In genomic region chr10:75744017-75744416, GRCm38 (mm10) we compare ENCODE assay signal across 8 mouse cellular contexts. TPM values are rescaled to one million over a fixed set of nuclear protein-coding genes. Genes with fewer than 3 reads are reported as not detected.
DNase-seq lines count a peak whose midpoint lies in the region; ATAC-seq lines count a peak whose summit lies in the region.

No protein-coding gene starts in this region.

- H3K36me3 ChIP-seq in hindbrain, embryonic 13.5 days, result peaks cover 87% of the 10 kb centered on the region

- ATAC-seq in hindbrain, embryonic 13.5 days (ENCODE audit: low FRiP score), result peak; percentile 93

- no peak overlapping the region for H3K4me3 ChIP-seq in hindbrain, embryonic 13.5 days

- no peak overlapping the region for H3K4me2 ChIP-seq in hindbrain, embryonic 13.5 days

- no peak overlapping the region; the same call in 1 of the 2 replicates for H3K9ac ChIP-seq in hindbrain, embryonic 13.5 days

- WGBS in hindbrain, embryonic 13.5 days, result 44% methylated on average over 3 of the region's 3 CpGs

- no peaks in the 10 kb centered on the region for H3K9me3 ChIP-seq in hindbrain, embryonic 13.5 days

- no peaks in the 10 kb centered on the region for H3K27me3 ChIP-seq in hindbrain, embryonic 13.5 days

- peaks cover 4% of the 10 kb centered on the region; the same call in 1 of the 2 replicates for H3K4me1 ChIP-seq in hindbrain, embryonic 13.5 days (replicated peaks)

- DNase-seq in NIH3T3 (ENCODE audit: low read depth), result peak; percentile 92
- DNase-seq in cerebellum, adult 8-10 months, result peak; percentile 87
- peak; percentile 81 for DNase-seq in forelimb bud, embryonic 11.5 days (ENCODE audit: low read depth, low spot score)
- peak; percentile 88 to 90 for DNase-seq in layer of hippocampus, postnatal 10 days (ENCODE audit: low spot score in 2 of 2)
- DNase-seq in lung, postnatal 10 days, result peak; percentile 87
- DNase-seq in retina, adult 2 months (ENCODE audit: low read depth, low spot score), result peak; percentile 47
- peak; percentile 81 for DNase-seq in thymus, postnatal 14 days

- H3K27ac ChIP-seq in hindbrain, embryonic 13.5 days, result peak overlapping the region; percentile 72; the same call in 1 of the 2 replicates

RNA-seq across cellular contexts. Expression of gene Cabin1, which starts 20.1 kb away (rescaled TPM):
- 39.5 and 45.7 TPM in 2 replicates for polyA plus RNA-seq in hindbrain, embryonic 13.5 days (2015; fragmentation: Nextera tagmentation; extraction: Ambion mirVana)
- 10 to 100 TPM; 72.5 to 96.4 TPM for total RNA-seq in layer of hippocampus, postnatal 10 days (2021)

RNA-seq across cellular contexts. Expression of gene Ddt, which starts 29.2 kb away (rescaled TPM):
- 86.6 and 96.6 TPM in 2 replicates for polyA plus RNA-seq in hindbrain, embryonic 13.5 days (2015; fragmentation: Nextera tagmentation; extraction: Ambion mirVana)
- 10 to 100 TPM; 34.4 to 34.8 TPM for total RNA-seq in layer of hippocampus, postnatal 10 days (2021)

RNA-seq across cellular contexts. Expression of gene Gm20441, which starts 36.7 kb away (rescaled TPM):
- polyA plus RNA-seq in hindbrain, embryonic 13.5 days (2015; fragmentation: Nextera tagmentation; extraction: Ambion mirVana), result not detected in 2 replicates
- total RNA-seq in layer of hippocampus, postnatal 10 days (2021), result not detected

RNA-seq across cellular contexts. Expression of gene Gstt3, which starts 37.2 kb away (rescaled TPM):
- 0.91 and 1.1 TPM in 2 replicates for polyA plus RNA-seq in hindbrain, embryonic 13.5 days (2015; fragmentation: Nextera tagmentation; extraction: Ambion mirVana)
- under 1 TPM; 0.96 to 0.98 TPM for total RNA-seq in layer of hippocampus, postnatal 10 days (2021)

RNA-seq across cellular contexts. Expression of gene Gstt1, which starts 54.4 kb away (rescaled TPM):
- polyA plus RNA-seq in hindbrain, embryonic 13.5 days (2015; fragmentation: Nextera tagmentation; extraction: Ambion mirVana), result 7.2 and 7.7 TPM in 2 replicates
- 1 to 10 TPM; 2.8 to 5.2 TPM for total RNA-seq in layer of hippocampus, postnatal 10 days (2021)
